Mouse (Mus musculus): ENCODE measurements at regions not wholly inside any gene's neighbourhood (a gene's known extent, or its start where the extent isn't known, plus 50 kb on each side); places are given as distances from the start of the nearest gene placed in this dataset.
"Not testable (repeated sequence)": the region's sequence is repeated elsewhere in the genome, so short reads cannot be mapped to it uniquely, and the experiment has no call there.

GRCm38 (mm10) chr5:68252671-68253070, 221.0 kb downstream of the Grxcr1 start:
- peak; percentile 1 for DNase-seq (ENCODE audit: low read depth, low spot score)

GRCm38 (mm10) chr5:68253476-68253875, 221.8 kb downstream of the Grxcr1 start:
- DNase-seq (ENCODE audit: low read depth, low spot score), result no peak

GRCm38 (mm10) chr5:68254111-68254510, 222.5 kb downstream of the Grxcr1 start:
- DNase-seq (ENCODE audit: low read depth, low spot score), result no peak

- DNase-seq (ENCODE audit: low read depth, low spot score), result no peak
Measured at GRCm38 (mm10) chr5:68264206-68264605, 232.6 kb downstream of the Grxcr1 start.

DNA sequence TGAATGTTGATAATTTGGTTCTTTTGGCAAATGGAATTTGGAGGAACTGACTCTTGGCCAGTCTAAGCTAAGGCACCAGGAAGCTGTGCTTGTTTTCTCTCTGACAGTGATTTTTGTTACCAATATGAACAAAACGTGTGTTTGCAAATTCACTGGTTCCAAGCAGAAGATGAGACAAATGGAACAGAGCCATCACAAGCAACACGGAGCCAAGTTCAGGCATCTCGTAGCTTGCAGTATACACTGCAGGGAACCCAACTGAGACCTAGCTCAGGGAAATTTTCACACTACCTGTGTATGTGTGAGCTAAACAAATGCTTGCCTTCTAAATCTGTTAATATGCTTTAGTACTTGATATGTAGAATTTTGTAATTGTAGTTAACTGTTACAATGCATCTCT, 242.6 kb downstream of the Grxcr1 start:
- no peak for DNase-seq (ENCODE audit: low read depth, low spot score)

GRCm38 (mm10) chr5:68275558-68276263, 244.1 kb downstream of the Grxcr1 start:
- DNase-seq (ENCODE audit: low read depth, low spot score), result no peak

- DNase-seq (ENCODE audit: low read depth, low spot score), result not testable (repeated sequence)
Measured at GRCm38 (mm10) chr5:68295774-68296173, 264.1 kb downstream of the Grxcr1 start.

- DNase-seq (ENCODE audit: low read depth, low spot score), result no peak
Measured at GRCm38 (mm10) chr5:68313187-68313586, 281.6 kb downstream of the Grxcr1 start.

DNA sequence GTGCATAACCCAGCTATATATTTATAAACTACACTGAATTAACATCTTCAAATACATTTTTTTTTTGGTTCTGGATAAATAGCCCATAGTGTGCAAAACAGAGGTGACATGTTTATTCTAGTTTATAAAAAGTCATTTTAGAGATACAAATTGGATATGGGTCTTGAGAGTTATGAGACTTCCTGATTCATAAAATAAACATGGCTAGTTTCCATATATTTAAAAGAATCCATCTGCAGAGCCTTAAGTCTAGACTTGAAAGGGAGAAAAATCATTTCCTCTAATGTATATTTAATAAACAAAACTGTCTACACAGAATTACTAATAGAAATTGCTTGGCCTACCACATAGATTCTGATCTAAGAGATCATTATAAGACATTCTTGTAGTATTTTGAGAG, 287.3 kb downstream of the Grxcr1 start:
- no peak for DNase-seq (ENCODE audit: low read depth, low spot score)

DNA sequence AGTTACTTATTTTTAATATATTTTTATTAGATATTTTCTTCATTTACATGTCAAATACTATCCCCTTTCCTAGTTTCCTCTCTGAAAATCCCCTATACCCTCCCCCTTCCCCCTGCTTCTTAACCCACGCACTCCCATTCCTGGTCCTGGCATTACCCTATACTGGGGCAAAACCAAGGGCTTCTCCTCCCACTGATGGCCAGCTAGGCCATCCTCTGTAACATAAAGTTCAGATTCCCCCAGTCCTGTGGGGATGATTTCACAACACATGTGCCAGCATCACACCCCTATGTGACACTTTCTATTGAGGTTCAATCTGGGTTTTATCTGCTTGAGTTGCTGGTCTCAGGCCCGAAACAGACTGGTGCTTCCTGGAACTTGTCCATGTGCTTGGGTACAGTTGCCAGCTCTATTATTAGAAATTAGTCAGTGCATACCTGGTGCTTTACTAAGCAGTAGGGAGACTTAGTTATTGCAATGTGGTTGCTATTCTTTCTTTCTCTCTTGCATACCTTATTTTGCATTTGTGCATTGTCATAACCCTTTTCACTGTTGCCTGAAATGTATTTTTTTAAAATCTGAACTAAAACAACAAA, 295.5 kb downstream of the Grxcr1 start:
- DNase-seq (ENCODE audit: low read depth, low spot score), result peak; percentile 10

GRCm38 (mm10) chr5:68329311-68329710, 297.7 kb downstream of the Grxcr1 start:
- peak; percentile 4 for DNase-seq (ENCODE audit: low read depth, low spot score)

DNA sequence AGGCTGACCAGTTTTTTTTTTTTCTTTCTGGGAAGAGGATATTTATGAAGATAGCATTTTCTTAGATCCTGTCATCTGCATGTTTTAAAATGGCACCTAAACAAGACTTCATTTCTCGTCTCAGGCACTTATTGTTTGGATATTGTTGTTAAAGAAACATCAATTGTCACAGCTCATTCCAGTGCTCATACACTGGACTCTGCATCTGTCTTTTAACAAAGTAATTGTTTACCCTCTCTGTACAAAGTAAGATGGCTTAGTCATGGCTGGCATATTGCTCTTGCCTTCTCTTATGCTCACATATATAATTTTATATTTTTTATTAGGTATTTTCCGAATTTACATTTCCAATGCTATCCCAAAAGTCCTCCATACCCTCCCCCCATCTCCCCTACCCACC, 298.2 kb downstream of the Grxcr1 start:
- no peak for DNase-seq (ENCODE audit: low read depth, low spot score)

DNA sequence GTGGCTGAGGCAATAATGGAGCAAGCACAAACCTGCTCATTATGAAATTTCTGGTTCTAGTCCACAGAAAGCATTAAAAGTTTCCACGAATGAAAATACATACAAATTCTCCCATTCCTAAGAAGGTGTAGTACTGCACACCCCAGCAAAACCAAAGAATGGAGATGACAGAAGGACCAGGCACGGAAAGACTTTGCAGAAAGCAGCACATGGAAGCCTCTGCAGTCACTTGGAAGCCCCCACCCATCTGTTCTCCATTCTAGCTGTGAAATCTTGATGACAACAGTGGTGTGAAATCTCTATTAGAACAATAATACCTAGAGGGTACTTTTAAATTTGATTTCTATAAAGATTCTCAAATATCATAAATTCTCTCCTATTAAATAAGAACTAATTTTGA, 319.3 kb downstream of the Grxcr1 start:
- DNase-seq (ENCODE audit: low read depth, low spot score), result no peak

DNA sequence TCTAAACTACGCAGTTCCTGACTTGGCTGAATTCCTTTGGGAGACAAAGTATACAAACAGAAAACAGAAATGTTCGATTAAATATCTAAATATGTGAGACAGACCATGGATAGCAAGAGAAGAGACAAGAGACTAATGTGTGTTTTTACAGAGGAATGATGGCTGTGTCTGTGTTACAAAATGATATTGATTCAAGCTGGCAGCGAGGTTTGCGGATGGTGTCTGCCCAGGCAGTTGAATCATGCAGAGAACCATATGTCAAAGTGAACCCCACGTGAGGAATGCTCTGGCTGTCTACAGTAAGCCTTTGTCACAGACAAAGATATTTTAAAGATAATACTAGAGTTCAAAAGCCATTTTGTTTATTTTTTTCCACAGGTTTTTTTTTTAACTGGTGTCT, 320.2 kb downstream of the Grxcr1 start:
- DNase-seq (ENCODE audit: low read depth, low spot score), result no peak

DNA sequence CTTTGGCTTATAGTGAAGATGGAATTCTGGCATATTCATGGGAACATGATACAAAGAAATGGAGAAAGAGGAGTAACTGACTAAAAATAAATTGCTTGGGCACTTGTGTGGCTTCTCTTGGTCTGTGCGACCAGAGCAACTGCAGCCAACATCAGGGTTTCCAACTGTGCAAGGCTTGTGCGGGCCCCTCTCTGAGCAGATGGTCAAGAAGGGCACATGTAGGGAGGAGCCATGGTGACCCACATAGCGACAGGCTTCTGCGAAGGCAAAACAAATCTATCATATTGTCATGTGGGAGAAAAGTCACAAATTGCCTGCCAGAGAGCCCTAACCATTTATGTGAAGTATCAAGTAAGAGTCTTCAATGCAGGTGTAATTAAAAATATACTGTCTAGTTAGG, 321.6 kb downstream of the Grxcr1 start:
- no peak for DNase-seq (ENCODE audit: low read depth, low spot score)

GRCm38 (mm10) chr5:68353816-68354215, 322.2 kb downstream of the Grxcr1 start:
- DNase-seq (ENCODE audit: low read depth, low spot score), result not testable (repeated sequence)

GRCm38 (mm10) chr5:68361581-68362211, 330.1 kb downstream of the Grxcr1 start:
- no peak for DNase-seq (ENCODE audit: low read depth, low spot score)

GRCm38 (mm10) chr5:68373082-68373481, 341.4 kb downstream of the Grxcr1 start:
- no peak for DNase-seq (ENCODE audit: low read depth, low spot score)

Data from skeletal muscle tissue, adult 2 months (tissue).